Mouse (Mus musculus) embryonic fibroblast, embryonic 13.5 days (primary cell): Measurements from ENCODE around the gene Adora3.

Source experiments
- CTCF ChIP-seq: IDR thresholded peaks from 2 replicates; pipeline ENCODE4 v1.5.1; 2011; ENCODE audit warnings: mild to moderate bottlenecking, control low read depth, low read length, moderate library complexity, borderline replicate concordance; ENCODE audit not compliant: insufficient read depth
- POLR2A ChIP-seq: IDR thresholded peaks from 2 replicates; pipeline ENCODE4 v1.6.1; 2011; ENCODE audit warnings: low read depth, mild to moderate bottlenecking, control low read depth, low read length, moderate library complexity

GRCm38 (mm10) chr3:105825501-105826161, 45.0 kb upstream of the Adora3 start:
- TF ChIP-seq POLR2A (no peak), CTCF (no peak)
